In genomic region chr13:46905971-46906370, GRCm38 (mm10) we compare ENCODE assay signal across 20 mouse cellular contexts. TPM values are rescaled to one million over a fixed set of nuclear protein-coding genes. Genes with fewer than 3 reads are reported as not detected.
DNase-seq lines count a peak whose midpoint lies in the region; ATAC-seq and TF ChIP-seq lines count a peak whose summit lies in the region.
"Had no signal": no experiment of that assay in that cellular context is flagged by ENCODE, and none has a peak within 500 bp of the region (broad histone marks: within the 10 kb centered on the region; RNA-seq: fewer than 3 reads in every experiment).

No protein-coding gene starts in this region.

- no peak overlapping the region for H3K4me2 ChIP-seq in heart, embryonic 12.5 days
- H3K4me2 ChIP-seq: embryonic facial prominence, embryonic 12.5 days; forebrain, embryonic 13.5 days; forebrain, embryonic 15.5 days had no signal

- H3K36me3 ChIP-seq in heart, embryonic 10.5 days: peaks cover 13% of the 10 kb centered on the region; the same call in 1 of the 2 replicates
- H3K36me3 ChIP-seq in heart, embryonic 12.5 days: peaks cover 12% of the 10 kb centered on the region
- H3K36me3 ChIP-seq: embryonic facial prominence, embryonic 12.5 days; forebrain, embryonic 15.5 days had no signal

- no peak for ATAC-seq in heart, embryonic 12.5 days (ENCODE audit: insufficient number of reproducible peaks, low FRiP score)
- ATAC-seq in granulocyte monocyte progenitor cell, adult 5-6 weeks (replicated peaks; ENCODE audit: poor library complexity, severe bottlenecking): peak; percentile 28; the same call in 1 of the 2 replicates
- ATAC-seq in megakaryocyte, adult 5-6 weeks (ENCODE audit: poor library complexity, severe bottlenecking): peak; percentile 47
- ATAC-seq in activated CD4-positive, CD25-positive, alpha-beta regulatory T cell, adult 4 months: no peak
- ATAC-seq: forebrain, embryonic 13.5 days; forebrain, embryonic 15.5 days; forebrain, postnatal 0 days had no signal

- no peak for DNase-seq in heart, embryonic 10.5 days (ENCODE audit: low spot score)
- no peak for DNase-seq in cerebellum, adult 11-12 months
- DNase-seq: adrenal gland, adult 8-10 months; adrenal gland, postnatal 14 days; adrenal gland, postnatal 36 days; cerebellum, adult 11 months; cerebellum, adult 2 months; cerebellum, adult 9-10 months; cerebellum, postnatal 10 days; cerebellum, postnatal 25 days; forebrain, postnatal 0 days had no signal

- WGBS in heart, embryonic 10.5 days: 86% methylated on average over 5 of the region's 5 CpGs
- 85% methylated on average over 5 of the region's 5 CpGs for WGBS in heart, embryonic 12.5 days

- 0 out of 2 replicates have a peak overlapping the region, but pooled peaks have one; percentile 10 for H3K27ac ChIP-seq in heart, embryonic 10.5 days
- no peak overlapping the region for H3K27ac ChIP-seq in heart, embryonic 12.5 days (ENCODE audit: poor library complexity, severe bottlenecking)
- peak overlapping the region; percentile 96 for H3K27ac ChIP-seq in bone marrow macrophage, adult 2 months (ENCODE audit: insufficient read depth, low read depth, low read length)
- H3K27ac ChIP-seq: embryonic facial prominence, embryonic 10.5 days; embryonic facial prominence, embryonic 12.5 days; forebrain, embryonic 13.5 days; forebrain, embryonic 15.5 days had no signal

- no peak overlapping the region for H3K4me3 ChIP-seq in heart, embryonic 10.5 days
- H3K4me3 ChIP-seq in heart, embryonic 12.5 days: no peak overlapping the region
- no peak overlapping the region for H3K4me3 ChIP-seq in bone marrow macrophage, adult 2 months (ENCODE audit: insufficient read depth, low read length)
- H3K4me3 ChIP-seq: embryonic facial prominence, embryonic 10.5 days; embryonic facial prominence, embryonic 12.5 days; forebrain, embryonic 13.5 days; forebrain, embryonic 15.5 days had no signal

- no peak for TF ChIP-seq CTCF in bone marrow macrophage, adult 2 months (IDR thresholded peaks at IDR 0.05; ENCODE audit: low read depth, low read length)

- TF ChIP-seq POLR2A in bone marrow macrophage, adult 2 months (IDR thresholded peaks at IDR 0.05; ENCODE audit: borderline replicate concordance, low read depth, low read length): no peak

- H3K9me3 ChIP-seq in heart, embryonic 10.5 days: no peaks in the 10 kb centered on the region
- peaks cover 4% of the 10 kb centered on the region; the same call in 1 of the 2 replicates for H3K9me3 ChIP-seq in heart, embryonic 12.5 days (replicated peaks)
- H3K9me3 ChIP-seq: embryonic facial prominence, embryonic 12.5 days; forebrain, embryonic 15.5 days had no signal

- H3K9ac ChIP-seq in heart, embryonic 12.5 days: no peak overlapping the region
- H3K9ac ChIP-seq: embryonic facial prominence, embryonic 12.5 days; forebrain, embryonic 13.5 days; forebrain, embryonic 15.5 days; forebrain, postnatal 0 days had no signal

- H3K4me1 ChIP-seq in heart, embryonic 10.5 days: peaks cover 56% of the 10 kb centered on the region
- H3K4me1 ChIP-seq in heart, embryonic 12.5 days (replicated peaks): peaks cover 57% of the 10 kb centered on the region
- peaks cover 37% of the 10 kb centered on the region for H3K4me1 ChIP-seq in bone marrow macrophage, adult 2 months (ENCODE audit: control insufficient read depth, insufficient read depth, low read length)
- H3K4me1 ChIP-seq: embryonic facial prominence, embryonic 12.5 days had no signal

- H3K27me3 ChIP-seq in heart, embryonic 10.5 days (ENCODE audit: insufficient read depth, poor library complexity, severe bottlenecking): no peaks in the 10 kb centered on the region
- no peaks in the 10 kb centered on the region for H3K27me3 ChIP-seq in heart, embryonic 12.5 days (replicated peaks)
- H3K27me3 ChIP-seq: embryonic facial prominence, embryonic 12.5 days; forebrain, embryonic 13.5 days; forebrain, embryonic 15.5 days had no signal

RNA-seq across cellular contexts. Expression of gene Kif13a, which starts 23.7 kb away (rescaled TPM):
- polyA plus RNA-seq in heart, embryonic 10.5 days (2016; fragmentation: Nextera tagmentation; extraction: Ambion mirVana): 29.1 and 46.4 TPM in 2 replicates
- polyA plus RNA-seq in heart, embryonic 12.5 days (2016; fragmentation: Nextera tagmentation; extraction: Ambion mirVana): 51.4 and 56.0 TPM in 2 replicates
- polyA plus RNA-seq in bone marrow macrophage, adult 2 months (2012; ENCODE audit: insufficient read depth, insufficient read length, missing spikeins): 18.8 and 22.0 TPM in 2 replicates
- total RNA-seq in granulocyte monocyte progenitor cell, adult 5-6 weeks (2014; fragmentation: Nextera tagmentation): 26.6 and 47.5 TPM in 2 replicates
- 46.0 and 57.7 TPM in 2 replicates for total RNA-seq in granulocyte monocyte progenitor cell, adult 5-6 weeks (2017)
- 21.2 and 25.8 TPM in 2 replicates for total RNA-seq in megakaryocyte, adult 5-6 weeks (2015)
- total RNA-seq in megakaryocyte, adult 5-6 weeks (2017): 46.9 and 47.5 TPM in 2 replicates
- 1 to 10 TPM; 3.5 to 5.7 TPM for polyA plus RNA-seq in activated CD4-positive, CD25-positive, alpha-beta regulatory T cell, adult 4 months (2017; shearing (Covaris generic))

Comparison
In these comparisons a context has a peak if more than half of its experiments do, and no peak if none do; other contexts are left out.
1. ATAC-seq: peak in granulocyte monocyte progenitor cell, adult 5-6 weeks (single experiment) and megakaryocyte, adult 5-6 weeks (single experiment); none in heart, embryonic 12.5 days (single experiment) and activated CD4-positive, CD25-positive, alpha-beta regulatory T cell, adult 4 months (single experiment).